Mouse (Mus musculus) effector memory CD4-positive, alpha-beta T cell, adult 7 months (primary cell): ENCODE results near the gene Gm10718. TPM values are rescaled to one million over a fixed set of nuclear protein-coding genes. Genes with fewer than 3 reads are reported as not detected.

Experiments
- polyA plus RNA-seq: library from polyadenylated mRNA; unstranded; fragments of 100-300 nt; shearing (Covaris generic); gene quantifications from one replicate; pipeline ENCODE4 v1.2.1, GENCODE M21; 2017

The Gm10718 gene
- polyA plus RNA-seq: 11.5 TPM

DNA sequence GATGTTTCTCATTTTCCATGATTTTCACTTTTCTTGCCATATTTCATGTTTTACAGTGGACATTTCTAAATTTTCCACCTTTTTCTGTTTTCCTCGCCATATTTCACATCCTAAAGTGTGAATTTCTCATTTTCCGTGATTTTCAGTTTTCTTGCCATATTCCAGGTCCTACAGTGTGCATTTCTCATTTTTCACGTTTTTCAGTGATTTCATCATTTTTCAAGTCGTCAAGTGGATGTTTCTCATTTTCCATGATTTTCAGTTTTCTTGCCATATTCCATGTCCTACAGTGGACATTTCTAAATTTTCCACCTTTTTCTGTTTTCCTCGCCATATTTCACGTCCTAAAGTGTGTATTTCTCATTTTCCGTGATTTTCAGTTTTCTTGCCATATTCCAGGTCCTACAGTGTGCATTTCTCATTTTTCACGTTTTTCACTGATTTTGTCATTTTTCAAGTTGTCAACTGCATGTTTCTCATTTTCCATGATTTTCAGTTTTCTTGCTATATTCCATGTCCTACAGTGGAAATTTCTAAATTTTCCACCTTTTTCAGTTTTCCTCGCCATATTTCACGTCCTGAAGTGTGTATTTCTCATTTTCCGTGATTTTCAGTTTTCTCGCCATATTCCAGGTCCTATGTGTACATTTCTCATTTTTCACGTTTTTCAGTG is at the start of gene Gm10718:
Gene Gm10718 (plus strand): TSS at position 236 of the 673 bp plus-strand sequence.

DNA sequence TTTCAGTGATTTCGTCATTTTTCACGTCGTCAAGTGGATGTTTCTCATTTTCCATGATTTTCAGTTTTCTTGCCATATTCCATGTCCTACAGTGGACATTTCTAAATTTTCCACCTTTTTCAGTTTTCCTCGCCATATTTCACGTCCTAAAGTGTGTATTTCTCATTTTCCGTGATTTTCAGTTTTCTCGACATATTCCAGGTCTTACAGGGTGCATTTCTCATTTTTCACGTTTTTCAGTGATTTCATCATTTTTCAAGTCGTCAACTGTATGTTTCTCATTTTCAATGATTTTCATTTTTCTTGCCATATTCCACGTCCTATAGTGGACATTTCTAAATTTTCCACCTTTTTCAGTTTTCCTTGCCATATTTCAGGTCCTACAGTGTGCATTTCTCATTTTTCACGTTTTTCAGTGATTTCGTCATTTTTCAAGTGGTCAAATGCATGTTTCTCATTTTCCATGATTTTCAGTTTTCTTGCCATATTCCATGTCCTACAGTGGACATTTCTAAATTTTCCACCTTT is 22.8 kb upstream of the Gm10718 start, which contains the start of gene Gm10722:
Gene Gm10722 (plus strand): TSS at position 478 of the 528 bp plus-strand sequence.

DNA sequence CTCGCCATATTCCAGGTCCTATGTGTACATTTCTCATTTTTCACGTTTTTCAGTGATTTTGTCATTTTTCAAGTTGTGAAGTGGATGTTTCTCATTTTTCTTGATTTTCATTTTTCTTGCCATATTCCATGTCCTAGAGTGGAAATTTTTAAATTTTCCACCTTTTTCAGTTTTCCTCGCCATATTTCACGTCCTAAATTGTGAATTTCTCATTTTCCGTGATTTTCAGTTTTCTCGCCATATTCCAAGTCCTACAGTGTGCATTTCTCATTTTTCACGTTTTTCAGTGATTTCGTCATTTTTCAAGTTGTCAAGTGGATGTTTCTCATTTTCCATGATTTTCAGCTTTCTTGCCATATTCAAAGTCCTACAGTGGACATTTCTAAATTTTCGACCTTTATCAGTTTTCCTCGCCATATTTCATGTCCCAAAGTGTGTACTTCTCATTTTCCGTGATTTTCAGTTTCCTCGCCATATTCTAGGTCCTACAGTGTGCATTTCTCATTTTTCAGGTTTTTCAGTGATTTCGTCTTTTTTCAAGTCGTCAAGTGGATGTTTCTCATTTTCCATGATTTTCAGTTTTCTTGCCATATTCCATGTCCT is 20.5 kb upstream of the Gm10718 start, which contains the start of gene Gm11168:
Gene Gm11168 (plus strand): TSS at position 553 of the 603 bp plus-strand sequence.

DNA sequence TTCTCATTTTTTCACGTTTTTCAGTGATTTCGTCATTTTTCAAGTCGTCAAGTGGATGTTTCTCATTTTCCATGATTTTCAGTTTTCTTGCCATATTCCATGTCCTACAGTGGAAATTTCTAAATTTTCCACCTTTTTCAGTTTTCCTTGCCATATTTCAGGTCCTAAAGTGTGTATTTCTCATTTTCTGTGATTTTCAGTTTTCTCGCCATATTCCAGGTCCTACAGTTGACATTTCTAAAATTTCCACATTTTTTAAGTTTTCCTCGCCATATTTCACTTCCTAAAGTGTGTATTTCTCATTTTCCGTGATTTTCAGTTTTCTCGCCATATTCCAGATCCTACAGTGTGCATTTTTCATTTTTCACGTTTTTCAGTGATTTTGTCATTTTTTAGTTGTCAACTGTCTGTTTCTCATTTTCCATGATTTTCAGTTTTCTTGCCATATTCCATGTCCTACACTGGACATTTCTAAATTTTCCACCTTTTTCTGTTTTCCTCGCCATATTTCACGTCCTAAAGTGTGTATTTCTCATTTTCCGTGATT is 10.5 kb upstream of the Gm10718 start, which contains the start of gene Gm10721:
Gene Gm10721 (plus strand): TSS at position 408 of the 547 bp plus-strand sequence.

DNA sequence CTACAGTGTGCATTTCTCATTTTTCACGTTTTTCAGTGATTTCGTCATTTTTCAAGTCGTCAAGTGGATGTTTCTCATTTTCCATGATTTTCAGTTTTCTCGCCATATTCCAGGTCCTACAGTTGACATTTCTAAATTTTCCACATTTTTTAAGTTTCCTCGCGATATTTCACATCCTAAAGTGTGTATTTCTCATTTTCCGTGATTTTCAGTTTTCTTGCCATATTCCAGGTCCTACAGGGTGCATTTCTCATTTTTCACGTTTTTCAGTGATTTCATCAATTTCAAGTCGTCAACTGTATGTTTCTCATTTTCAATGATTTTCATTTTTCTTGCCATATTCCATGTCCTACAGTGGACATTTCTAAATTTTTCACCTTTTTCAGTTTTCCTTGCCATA is 8.0 kb upstream of the Gm10718 start, which contains the start of gene Gm10720:
Gene Gm10720 (plus strand): TSS at position 301 of the 400 bp plus-strand sequence.

DNA sequence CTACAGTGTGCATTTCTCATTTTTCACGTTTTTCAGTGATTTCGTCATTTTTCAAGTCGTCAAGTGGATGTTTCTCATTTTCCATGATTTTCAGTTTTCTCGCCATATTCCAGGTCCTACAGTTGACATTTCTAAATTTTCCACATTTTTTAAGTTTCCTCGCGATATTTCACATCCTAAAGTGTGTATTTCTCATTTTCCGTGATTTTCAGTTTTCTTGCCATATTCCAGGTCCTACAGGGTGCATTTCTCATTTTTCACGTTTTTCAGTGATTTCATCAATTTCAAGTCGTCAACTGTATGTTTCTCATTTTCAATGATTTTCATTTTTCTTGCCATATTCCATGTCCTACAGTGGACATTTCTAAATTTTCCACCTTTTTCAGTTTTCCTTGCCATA is 6.2 kb upstream of the Gm10718 start, which contains the start of gene Gm10719:
Gene Gm10719 (plus strand): TSS at position 301 of the 400 bp plus-strand sequence.

DNA sequence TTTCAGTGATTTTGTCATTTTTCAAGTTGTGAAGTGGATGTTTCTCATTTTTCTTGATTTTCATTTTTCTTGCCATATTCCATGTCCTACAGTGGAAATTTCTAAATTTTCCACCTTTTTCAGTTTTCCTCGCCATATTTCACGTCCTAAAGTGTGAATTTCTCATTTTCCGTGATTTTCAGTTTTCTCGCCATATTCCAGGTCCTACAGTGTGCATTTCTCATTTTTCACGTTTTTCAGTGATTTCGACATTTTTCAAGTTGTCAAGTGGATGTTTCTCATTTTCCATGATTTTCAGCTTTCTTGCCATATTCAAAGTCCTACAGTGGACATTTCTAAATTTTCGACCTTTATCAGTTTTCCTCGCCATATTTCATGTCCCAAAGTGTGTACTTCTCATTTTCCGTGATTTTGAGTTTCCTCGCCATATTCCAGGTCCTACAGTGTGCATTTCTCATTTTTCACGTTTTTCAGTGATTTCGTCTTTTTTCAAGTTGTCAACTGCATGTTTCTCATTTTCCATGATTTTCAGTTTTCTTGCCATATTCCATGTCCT is 1.6 kb downstream of the Gm10718 start, which contains the start of gene Gm10717:
Gene Gm10717 (plus strand): TSS at position 506 of the 556 bp plus-strand sequence.

DNA sequence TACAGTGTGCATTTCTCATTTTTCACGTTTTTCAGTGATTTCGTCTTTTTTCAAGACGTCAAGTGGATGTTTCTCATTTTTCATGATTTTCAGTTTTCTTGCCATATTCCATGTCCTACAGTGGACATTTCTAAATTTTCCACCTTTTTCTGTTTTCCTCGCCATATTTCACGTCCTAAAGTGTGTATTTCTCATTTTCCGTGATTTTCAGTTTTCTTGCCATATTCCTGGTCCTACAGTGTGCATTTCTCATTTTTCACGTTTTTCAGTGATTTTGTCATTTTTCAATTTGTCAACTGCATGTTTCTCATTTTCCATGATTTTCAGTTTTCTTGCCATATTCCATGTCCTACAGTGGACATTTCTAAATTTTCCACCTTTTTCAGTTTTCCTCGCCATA is 11.0 kb downstream of the Gm10718 start, which contains the start of gene Gm17535:
Gene Gm17535 (plus strand): TSS at position 301 of the 400 bp plus-strand sequence.

DNA sequence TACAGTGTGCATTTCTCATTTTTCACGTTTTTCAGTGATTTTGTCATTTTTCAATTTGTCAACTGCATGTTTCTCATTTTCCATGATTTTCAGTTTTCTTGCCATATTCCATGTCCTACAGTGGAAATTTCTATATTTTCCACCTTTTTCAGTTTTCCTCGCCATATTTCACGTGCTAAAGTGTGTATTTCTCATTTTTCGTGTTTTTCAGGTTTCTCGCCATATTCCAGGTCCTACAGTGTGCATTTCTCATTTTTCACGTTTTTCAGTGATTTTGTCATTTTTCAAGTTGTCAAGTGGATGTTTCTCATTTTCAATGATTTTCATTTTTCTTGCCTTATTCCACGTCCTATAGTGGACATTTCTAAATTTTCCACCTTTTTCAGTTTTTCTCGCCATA is 13.2 kb downstream of the Gm10718 start, which contains the start of gene Gm10715:
Gene Gm10715 (plus strand): TSS at position 301 of the 400 bp plus-strand sequence.

Other genes with a start within 250 kb of the Gm10718 start
- 2.8 TPM for gene Gm10722, start 22.6 kb upstream of the Gm10718 start, polyA plus RNA-seq
- gene Gm11168, start 20.2 kb upstream of the Gm10718 start, polyA plus RNA-seq: 9.9 TPM
- gene Gm10721, start 10.4 kb upstream of the Gm10718 start, polyA plus RNA-seq: not detected
- gene Gm10720, start 7.9 kb upstream of the Gm10718 start, polyA plus RNA-seq: 1.8 TPM
- 8.2 TPM for gene Gm10719, start 6.1 kb upstream of the Gm10718 start, polyA plus RNA-seq
- gene Gm10717, start 1.9 kb downstream of the Gm10718 start, polyA plus RNA-seq: 30.1 TPM
- 1.6 TPM for gene Gm17535, start 11.1 kb downstream of the Gm10718 start, polyA plus RNA-seq
- gene Gm10715, start 13.3 kb downstream of the Gm10718 start, polyA plus RNA-seq: not detected